Mouse (Mus musculus): ENCODE results near the gene Rnpepl1. TPM values are rescaled to one million over a fixed set of nuclear protein-coding genes. Genes with fewer than 3 reads are reported as not detected.

Gene Rnpepl1
- polyA plus RNA-seq, 1 experiment from 2014 or later: 14.3 TPM

DNA sequence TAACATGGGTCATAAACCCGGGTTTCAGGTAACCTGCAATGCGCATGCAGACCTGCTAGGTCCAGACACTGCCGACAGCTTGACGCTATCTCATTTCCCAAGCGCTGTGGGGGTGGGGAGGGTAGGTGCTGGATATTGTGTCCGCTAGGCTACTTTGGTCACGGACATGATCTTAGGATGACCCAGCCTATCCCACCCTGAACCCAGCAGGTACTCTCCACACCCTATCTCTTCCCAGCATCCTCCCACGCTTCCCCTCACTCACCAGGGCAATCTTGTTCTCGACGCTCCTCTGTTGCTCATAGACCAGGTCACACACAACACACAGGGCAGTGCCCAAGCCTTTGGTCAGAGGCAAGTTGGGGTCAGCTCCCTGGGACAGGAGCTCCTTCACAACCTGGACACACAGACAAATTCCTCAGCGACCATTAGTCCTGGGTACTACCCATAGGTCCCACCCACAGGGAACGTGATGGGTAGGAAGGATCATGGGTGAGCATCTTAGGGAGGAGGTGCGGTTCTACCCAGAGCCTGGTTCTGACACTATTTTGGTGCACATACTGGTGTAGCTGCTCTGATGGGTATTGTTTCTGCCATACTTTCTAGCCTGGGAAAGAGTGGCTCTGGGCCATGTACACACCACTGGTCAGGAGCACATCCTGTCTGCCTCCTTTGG is 32.4 kb upstream of the Rnpepl1 start:
- Histone ChIP-seq H3K4me2 (ENCODE audit: low read depth, low read length) (no peak overlapping the region), H3K36me3 (ENCODE audit: control insufficient read depth, insufficient read depth, low read length) (no peaks in the 10 kb centered on the region), H3K9me3 (ENCODE audit: control insufficient read depth, low read length) (no peaks in the 10 kb centered on the region), H3K4me1 (ENCODE audit: control insufficient read depth, insufficient read depth, low read length) (no peaks in the 10 kb centered on the region), H3K9ac (ENCODE audit: low read depth, low read length) (no peak overlapping the region), H3K27me3 (replicated peaks; ENCODE audit: control insufficient read depth, insufficient read depth, low read length) (no peaks in the 10 kb centered on the region; the same call in 1 of the 2 replicates), H3K4me3 (ENCODE audit: low read length) (no peak overlapping the region), H3K27ac (ENCODE audit: low read length) (no peak overlapping the region)
- WGBS: 83% methylated on average over 13 of the region's 13 CpGs
- ATAC-seq: no peak

DNA sequence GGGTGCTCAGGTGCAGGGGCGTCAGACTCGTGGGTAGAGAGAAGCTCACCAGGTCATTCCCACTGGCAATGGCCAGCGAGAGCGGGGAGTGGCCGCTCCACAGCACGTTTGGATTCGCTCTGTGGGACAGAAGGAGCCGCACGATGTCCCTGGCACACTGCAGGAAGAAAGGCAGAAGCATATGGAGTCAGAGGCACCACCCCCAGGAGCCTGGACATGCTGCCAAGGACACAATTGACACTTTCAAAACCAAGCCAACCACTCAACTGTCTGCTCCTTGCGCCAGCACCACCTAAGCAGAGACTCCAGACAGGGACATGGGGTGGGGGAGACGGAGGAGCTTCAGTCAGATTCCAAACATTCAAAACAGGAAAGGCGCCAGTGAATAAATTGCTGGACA is 31.3 kb upstream of the Rnpepl1 start:
- H3K9ac ChIP-seq (ENCODE audit: low read depth, low read length): no peak overlapping the region
- H3K4me1 ChIP-seq (ENCODE audit: control insufficient read depth, insufficient read depth, low read length): no peaks in the 10 kb centered on the region
- no peak overlapping the region for H3K4me2 ChIP-seq (ENCODE audit: low read depth, low read length)
- no peak overlapping the region for H3K4me3 ChIP-seq (ENCODE audit: low read length)
- no peak for ATAC-seq
- H3K27ac ChIP-seq (ENCODE audit: low read length): no peak overlapping the region
- no peaks in the 10 kb centered on the region for H3K36me3 ChIP-seq (ENCODE audit: control insufficient read depth, insufficient read depth, low read length)
- 87% methylated on average over 12 of the region's 12 CpGs for WGBS
- H3K9me3 ChIP-seq (ENCODE audit: control insufficient read depth, low read length): no peaks in the 10 kb centered on the region
- no peaks in the 10 kb centered on the region; the same call in 1 of the 2 replicates for H3K27me3 ChIP-seq (replicated peaks; ENCODE audit: control insufficient read depth, insufficient read depth, low read length)

DNA sequence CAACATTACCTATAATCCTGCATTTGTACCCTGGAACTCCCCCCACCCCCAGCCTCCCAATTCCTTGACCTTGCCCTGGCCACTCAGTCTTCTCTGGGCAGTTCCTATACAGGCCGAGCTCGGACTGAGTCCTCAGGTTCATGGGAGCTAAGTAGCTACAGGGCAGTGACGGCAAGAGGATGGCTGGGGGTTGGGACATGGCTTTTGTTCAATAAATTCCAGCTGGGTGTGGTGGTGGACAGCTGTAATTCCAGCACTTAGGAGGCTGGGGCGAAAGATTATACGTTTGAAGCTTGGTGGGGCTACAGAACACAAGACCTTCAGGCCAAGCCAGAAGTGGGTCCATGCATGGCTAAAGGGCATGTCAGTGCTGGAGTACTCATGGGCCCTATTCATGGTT is 30.5 kb upstream of the Rnpepl1 start:
- 74% methylated on average over 5 of the region's 5 CpGs for WGBS
- no peak overlapping the region for H3K4me3 ChIP-seq (ENCODE audit: low read length)
- H3K9me3 ChIP-seq (ENCODE audit: control insufficient read depth, low read length): no peaks in the 10 kb centered on the region

DNA sequence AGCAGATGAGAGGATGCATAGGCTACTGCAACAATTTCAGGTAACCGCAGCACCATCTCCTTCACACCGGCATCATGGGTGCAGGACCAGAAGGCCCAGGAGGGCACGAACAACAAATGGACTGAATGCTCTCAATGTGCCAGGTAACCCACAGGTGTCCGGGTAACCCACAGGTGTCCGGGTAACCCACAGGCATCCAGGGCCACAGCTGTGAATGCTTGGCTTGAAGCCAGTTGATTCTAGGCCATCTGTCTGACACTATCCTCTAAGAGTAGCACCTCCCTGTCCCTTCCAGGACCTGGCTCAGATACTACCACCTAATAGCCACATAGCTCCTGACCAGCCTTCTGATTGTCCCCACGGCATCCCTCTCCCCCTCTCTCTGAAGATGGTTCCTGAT is 28.6 kb upstream of the Rnpepl1 start:
- no peak for ATAC-seq
- Histone ChIP-seq H3K4me1 (ENCODE audit: control insufficient read depth, insufficient read depth, low read length) (no peaks in the 10 kb centered on the region), H3K4me2 (ENCODE audit: low read depth, low read length) (no peak overlapping the region), H3K9me3 (ENCODE audit: control insufficient read depth, low read length) (no peaks in the 10 kb centered on the region), H3K9ac (ENCODE audit: low read depth, low read length) (no peak overlapping the region), H3K4me3 (ENCODE audit: low read length) (no peak overlapping the region), H3K27me3 (replicated peaks; ENCODE audit: control insufficient read depth, insufficient read depth, low read length) (no peaks in the 10 kb centered on the region), H3K27ac (ENCODE audit: low read length) (no peak overlapping the region), H3K36me3 (ENCODE audit: control insufficient read depth, insufficient read depth, low read length) (no peaks in the 10 kb centered on the region)
- 84% methylated on average over 6 of the region's 6 CpGs for WGBS

More for the DNA sequence above, 30.5 kb upstream of the Rnpepl1 start:
- Histone ChIP-seq H3K27ac (ENCODE audit: low read length) (no peak overlapping the region), H3K4me1 (ENCODE audit: control insufficient read depth, insufficient read depth, low read length) (no peaks in the 10 kb centered on the region), H3K36me3 (ENCODE audit: control insufficient read depth, insufficient read depth, low read length) (no peaks in the 10 kb centered on the region), H3K4me2 (ENCODE audit: low read depth, low read length) (no peak overlapping the region), H3K9ac (ENCODE audit: low read depth, low read length) (no peak overlapping the region), H3K27me3 (replicated peaks; ENCODE audit: control insufficient read depth, insufficient read depth, low read length) (no peaks in the 10 kb centered on the region)
- no peak for ATAC-seq

DNA sequence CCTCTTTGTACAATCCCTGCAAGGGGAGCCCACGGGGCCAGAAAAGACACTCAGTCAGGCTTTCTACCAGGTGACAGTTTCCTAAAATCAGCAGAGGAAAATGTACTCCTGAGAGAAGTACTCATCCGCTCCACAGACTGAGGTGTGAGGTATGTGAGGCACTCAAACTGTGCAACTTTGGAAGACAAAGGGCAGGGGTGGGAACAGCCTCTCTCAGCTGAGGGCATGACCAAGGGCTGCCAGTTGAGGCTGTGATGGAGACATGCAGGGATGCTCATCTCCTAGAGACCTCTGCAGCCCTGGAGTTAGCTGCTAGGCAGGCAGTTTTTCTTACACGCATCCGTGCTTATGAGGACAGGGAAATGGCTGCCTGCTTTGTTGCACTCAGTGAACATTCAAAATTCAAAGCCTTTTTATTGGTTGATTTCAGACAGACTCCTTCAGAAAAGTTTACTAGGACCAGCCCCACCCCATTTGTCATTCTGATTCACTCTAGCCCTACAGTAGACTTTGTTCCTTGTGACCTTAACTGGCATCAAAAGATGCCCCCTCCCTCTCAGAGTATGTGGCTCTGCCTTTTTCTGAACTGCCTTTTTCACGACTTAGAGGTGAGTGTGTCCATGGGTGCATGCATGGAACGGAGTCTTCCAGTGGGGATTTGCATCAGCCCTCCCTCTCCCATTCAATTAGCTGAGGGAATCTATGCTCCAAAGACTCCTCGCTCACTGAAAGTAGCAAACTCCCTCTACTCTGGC is 21.5 kb upstream of the Rnpepl1 start:
- no peaks in the 10 kb centered on the region for H3K9me3 ChIP-seq (ENCODE audit: control insufficient read depth, low read length)
- H3K9ac ChIP-seq (ENCODE audit: low read depth, low read length): no peak overlapping the region
- H3K27ac ChIP-seq (ENCODE audit: low read length): no peak overlapping the region
- no peaks in the 10 kb centered on the region for H3K4me1 ChIP-seq (ENCODE audit: control insufficient read depth, insufficient read depth, low read length)
- H3K27me3 ChIP-seq (replicated peaks; ENCODE audit: control insufficient read depth, insufficient read depth, low read length): no peaks in the 10 kb centered on the region
- no peaks in the 10 kb centered on the region for H3K36me3 ChIP-seq (ENCODE audit: control insufficient read depth, insufficient read depth, low read length)
- no peak for ATAC-seq
- H3K4me2 ChIP-seq (ENCODE audit: low read depth, low read length): no peak overlapping the region
- no peak overlapping the region for H3K4me3 ChIP-seq (ENCODE audit: low read length)
- WGBS: 75% methylated on average over 7 of the region's 7 CpGs

DNA sequence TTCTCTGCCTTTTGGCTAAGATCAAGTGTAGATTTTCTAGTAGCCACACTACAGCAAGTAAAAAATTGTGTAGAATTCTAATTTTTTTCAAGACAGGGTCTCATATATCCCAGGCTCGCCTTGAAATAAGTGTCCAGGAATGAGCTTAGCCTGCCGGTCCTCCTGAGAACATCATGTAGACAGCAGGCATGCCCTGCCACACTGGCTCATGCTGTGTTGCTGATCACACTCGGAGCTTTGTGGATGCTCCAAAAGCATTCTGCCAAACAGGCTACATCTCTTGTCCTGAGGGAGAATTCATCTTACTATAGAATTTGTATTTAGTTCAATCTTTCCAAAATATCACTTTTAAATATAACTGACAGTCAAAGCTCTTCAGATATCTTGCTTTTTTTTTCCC is 17.8 kb upstream of the Rnpepl1 start:
- H3K4me1 ChIP-seq (ENCODE audit: control insufficient read depth, insufficient read depth, low read length): no peaks in the 10 kb centered on the region
- H3K9me3 ChIP-seq (ENCODE audit: control insufficient read depth, low read length): no peaks in the 10 kb centered on the region
- H3K27ac ChIP-seq (ENCODE audit: low read length): no peak overlapping the region
- no peak overlapping the region for H3K4me3 ChIP-seq (ENCODE audit: low read length)
- no peaks in the 10 kb centered on the region for H3K27me3 ChIP-seq (replicated peaks; ENCODE audit: control insufficient read depth, insufficient read depth, low read length)
- no peak overlapping the region for H3K9ac ChIP-seq (ENCODE audit: low read depth, low read length)
- no peaks in the 10 kb centered on the region for H3K36me3 ChIP-seq (ENCODE audit: control insufficient read depth, insufficient read depth, low read length)
- no peak for ATAC-seq
- no peak overlapping the region for H3K4me2 ChIP-seq (ENCODE audit: low read depth, low read length)
- WGBS: 65% methylated on average over 3 of the region's 3 CpGs

DNA sequence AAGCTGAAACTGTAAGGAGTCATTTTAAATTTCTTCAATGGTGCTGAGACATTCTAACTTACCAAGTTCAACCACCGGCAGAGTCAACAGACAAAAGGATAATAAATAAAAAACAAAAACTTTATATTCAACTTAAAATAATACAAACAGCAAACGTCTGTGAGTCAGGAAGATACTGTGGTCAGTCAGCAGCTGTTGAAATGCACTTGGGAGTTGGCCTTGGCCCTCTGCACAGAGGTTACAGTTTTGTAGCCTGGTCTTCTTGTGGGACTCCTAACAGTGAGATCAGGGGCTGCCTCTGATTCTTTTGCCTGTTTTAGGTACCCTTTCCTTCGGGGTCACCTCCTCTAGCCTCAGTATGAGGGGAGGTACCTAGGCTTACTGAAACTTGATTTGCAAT is 16.7 kb upstream of the Rnpepl1 start:
- 61% methylated on average over 3 of the region's 3 CpGs for WGBS
- H3K36me3 ChIP-seq (ENCODE audit: control insufficient read depth, insufficient read depth, low read length): no peaks in the 10 kb centered on the region
- no peaks in the 10 kb centered on the region for H3K9me3 ChIP-seq (ENCODE audit: control insufficient read depth, low read length)
- H3K4me2 ChIP-seq (ENCODE audit: low read depth, low read length): no peak overlapping the region
- H3K27ac ChIP-seq (ENCODE audit: low read length): no peak overlapping the region
- H3K4me1 ChIP-seq (ENCODE audit: control insufficient read depth, insufficient read depth, low read length): no peaks in the 10 kb centered on the region
- ATAC-seq: no peak
- H3K27me3 ChIP-seq (replicated peaks; ENCODE audit: control insufficient read depth, insufficient read depth, low read length): no peaks in the 10 kb centered on the region
- H3K4me3 ChIP-seq (ENCODE audit: low read length): no peak overlapping the region
- H3K9ac ChIP-seq (ENCODE audit: low read depth, low read length): no peak overlapping the region

DNA sequence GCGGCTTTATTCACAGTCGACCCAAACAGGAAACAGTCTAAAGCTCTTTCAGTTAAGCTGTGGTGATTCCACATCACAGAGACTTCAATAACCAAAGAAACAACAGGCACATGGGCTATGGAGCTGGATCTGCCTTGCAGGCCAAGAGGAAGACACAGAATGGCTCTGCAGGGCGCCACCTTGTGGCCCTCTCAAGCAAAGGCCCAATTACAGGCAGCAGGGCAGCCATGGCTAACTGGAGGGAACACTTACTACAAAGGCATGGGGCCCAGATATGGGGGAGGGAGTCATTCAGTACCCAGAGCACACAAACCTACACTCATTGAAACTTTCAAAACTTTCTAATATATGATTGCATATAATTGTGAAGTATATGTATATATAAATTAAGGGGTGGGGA is 15.5 kb upstream of the Rnpepl1 start:
- Histone ChIP-seq H3K9ac (ENCODE audit: low read depth, low read length) (no peak overlapping the region), H3K27ac (ENCODE audit: low read length) (no peak overlapping the region), H3K4me3 (ENCODE audit: low read length) (no peak overlapping the region), H3K27me3 (replicated peaks; ENCODE audit: control insufficient read depth, insufficient read depth, low read length) (no peaks in the 10 kb centered on the region), H3K36me3 (ENCODE audit: control insufficient read depth, insufficient read depth, low read length) (no peaks in the 10 kb centered on the region), H3K4me2 (ENCODE audit: low read depth, low read length) (no peak overlapping the region), H3K4me1 (ENCODE audit: control insufficient read depth, insufficient read depth, low read length) (no peaks in the 10 kb centered on the region), H3K9me3 (ENCODE audit: control insufficient read depth, low read length) (no peaks in the 10 kb centered on the region)
- 16% methylated on average over 3 of the region's 3 CpGs for WGBS
- ATAC-seq: peak; percentile 52; the same call in 1 of the 2 replicates

DNA sequence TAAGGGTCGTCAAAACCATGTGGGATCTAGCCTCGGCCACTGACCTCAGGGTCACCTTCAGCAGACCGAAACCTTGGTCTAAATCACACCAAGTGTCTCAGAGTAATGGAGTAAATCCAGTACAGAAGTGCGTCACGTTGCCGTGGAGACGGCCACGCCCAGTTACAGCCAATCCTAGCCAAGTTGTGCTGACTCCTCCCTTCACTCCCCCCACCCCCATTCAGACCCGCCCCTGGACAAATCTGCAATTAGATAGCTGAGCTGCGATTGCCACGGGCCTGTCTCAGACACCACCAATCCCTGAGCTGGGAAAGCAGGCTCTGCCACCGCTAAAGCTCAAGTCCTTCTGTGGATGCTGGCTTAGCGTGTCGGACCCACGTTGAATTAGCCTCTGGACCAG is 7.8 kb upstream of the Rnpepl1 start, which contains the start of gene Ankmy1:
Gene Ankmy1 (minus strand): TSS at position 121 of the 400 bp plus-strand sequence.
- Histone ChIP-seq H3K27ac (ENCODE audit: low read length) (no peak within 1 kb of the TSS), H3K9me3 (ENCODE audit: control insufficient read depth, low read length) (no peaks in the 10 kb centered on the region), H3K4me2 (ENCODE audit: low read depth, low read length) (peak within 1 kb of the TSS; percentile 39), H3K36me3 (ENCODE audit: control insufficient read depth, insufficient read depth, low read length) (no peaks in the 10 kb centered on the region), H3K4me1 (ENCODE audit: control insufficient read depth, insufficient read depth, low read length) (peaks cover 8% of the 10 kb centered on the region), H3K9ac (ENCODE audit: low read depth, low read length) (peak within 1 kb of the TSS; percentile 32; the same call in 1 of the 2 replicates), H3K4me3 (ENCODE audit: low read length) (peak within 1 kb of the TSS; percentile 21; the same call in 1 of the 2 replicates), H3K27me3 (replicated peaks; ENCODE audit: control insufficient read depth, insufficient read depth, low read length) (no peaks in the 10 kb centered on the region)
- 3% methylated on average over 15 of the region's 15 CpGs for WGBS
- peak; percentile 27 for ATAC-seq
